Mouse (Mus musculus) heart, postnatal 25 days (tissue): Measurements from ENCODE around the gene Rergl. TPM values are rescaled to one million over a fixed set of nuclear protein-coding genes. Genes with fewer than 3 reads are reported as not detected.

ENCODE experiments used
- DNase-seq: peaks from one replicate; pipeline ENCODE4 v3.0.0; 2022; ENCODE audit warnings: low spot score
- intact Hi-C: fragments of 180-260 bp; cut with DNase I; formaldehyde crosslinking; loops from one replicate; pipeline ENCODE4 v1.15.1; 2025
- total RNA-seq, 2 experiments: library from RNA; stranded (reverse); gene quantifications; 2 replicates each; pipeline ENCODE4 v1.2.3; 2021

The Rergl gene
- under 1 TPM in 1 of 2 experiments, not detected in 1; 0.44 TPM for total RNA-seq

GRCm38 (mm10) chr6:139501876-139502275, at the start of gene Rergl:
TSS of gene Rergl (minus strand) at chr6:139501976.
- intact Hi-C loops: no loop called here
- no peak for DNase-seq

- no peak for DNase-seq
- intact Hi-C loops: no loop called here
Measured at GRCm38 (mm10) chr6:139538469-139538868, 36.7 kb upstream of the Rergl start.

GRCm38 (mm10) chr6:139525406-139525805, 23.6 kb upstream of the Rergl start:
- DNase-seq: no peak
- intact Hi-C loops: no loop called here

- no peak for DNase-seq
- intact Hi-C loops: no loop called here
Measured at GRCm38 (mm10) chr6:139524288-139524687, 22.5 kb upstream of the Rergl start.

GRCm38 (mm10) chr6:139514938-139515510, 13.2 kb upstream of the Rergl start:
- intact Hi-C loops: no loop called here
- DNase-seq: no peak

GRCm38 (mm10) chr6:139479730-139480129, 22.0 kb downstream of the Rergl start:
- DNase-seq: no peak
- intact Hi-C loops: no loop called here

- no peak for DNase-seq
- intact Hi-C loops: no loop called here
Measured at GRCm38 (mm10) chr6:139464980-139465379, 36.8 kb downstream of the Rergl start.

GRCm38 (mm10) chr6:139464292-139464691, 37.5 kb downstream of the Rergl start:
- intact Hi-C loops: no loop called here
- DNase-seq: no peak

- intact Hi-C loops: no loop called here
- no peak for DNase-seq
Measured at GRCm38 (mm10) chr6:139461094-139461493, 40.7 kb downstream of the Rergl start.

GRCm38 (mm10) chr6:139460470-139460869, 41.3 kb downstream of the Rergl start:
- intact Hi-C loops: no loop called here
- no peak for DNase-seq

GRCm38 (mm10) chr6:139443999-139444398, 57.8 kb downstream of the Rergl start:
- no peak for DNase-seq
- intact Hi-C loops: no loop called here

Other genes starting within 250 kb of the Rergl start
- not detected for gene Pik3c2g, start 85.2 kb upstream of the Rergl start, total RNA-seq